Mouse (Mus musculus) embryonic facial prominence, embryonic 14.5 days (tissue): ENCODE data around the gene Leap2. TPM values are rescaled to one million over a fixed set of nuclear protein-coding genes. Genes with fewer than 3 reads are reported as not detected.
A peak's percentile ranks its signal among the peaks of the same experiment; 100 is the strongest.

Experiments used
- ATAC-seq: fragments of 200-750 bp; cut with Nextera tagmentation; 2 replicates; pipeline ENCODE4 v1.8.0; 2017; ENCODE audit warnings: low read depth, moderate number of reproducible peaks, moderate TSS enrichment
- DNase-seq: peaks from one replicate; pipeline ENCODE4 v3.0.0-alpha.2; 2015; ENCODE audit warnings: low spot score
- H3K27ac ChIP-seq: fragments of 300-500 bp; sonication (generic); replicated peaks from 2 replicates; pipeline ENCODE4 v1.5.1; 2014; ENCODE audit warnings: low read depth, mild to moderate bottlenecking, low read length, moderate library complexity
- H3K27me3 ChIP-seq: fragments of 300-500 bp; sonication (generic); replicated peaks from 2 replicates; pipeline ENCODE4 v1.6.1; 2014; ENCODE audit warnings: low read length; ENCODE audit not compliant: control insufficient read depth, insufficient read depth
- H3K36me3 ChIP-seq: fragments of 300-500 bp; sonication (generic); 2 replicates; pipeline ENCODE4 v1.6.1; 2014; ENCODE audit warnings: low read length, mixed read lengths; ENCODE audit not compliant: control insufficient read depth, insufficient read depth
- H3K4me1 ChIP-seq: fragments of 300-500 bp; sonication (generic); 2 replicates; pipeline ENCODE4 v1.6.1; 2014; ENCODE audit warnings: antibody characterized with exemption, low read length; ENCODE audit not compliant: control insufficient read depth, insufficient read depth
- H3K4me2 ChIP-seq: fragments of 300-500 bp; sonication (generic); 2 replicates; pipeline ENCODE4 v1.6.1; 2014; ENCODE audit warnings: low read depth, mild to moderate bottlenecking, low read length, moderate library complexity, mixed read lengths
- H3K4me3 ChIP-seq: fragments of 300-500 bp; sonication (generic); 2 replicates; pipeline ENCODE4 v1.5.1; 2014; ENCODE audit warnings: low read depth, mild to moderate bottlenecking, low read length
- H3K9ac ChIP-seq: fragments of 300-500 bp; sonication (generic); 2 replicates; pipeline ENCODE4 v1.6.1; 2014; ENCODE audit warnings: low read depth, mild to moderate bottlenecking, low read length, moderate library complexity, mixed read lengths
- H3K9me3 ChIP-seq: fragments of 300-500 bp; sonication (generic); 2 replicates; pipeline ENCODE4 v1.6.1; 2016; ENCODE audit warnings: low read length; ENCODE audit not compliant: control insufficient read depth
- WGBS: fragments of 180-500 bp; shearing (Covaris S2); extraction: QIAGEN DNeasy Blood & Tissue Kit; methylation state at CpG from one replicate; pipeline ENCODE4 v1.1.7; 2014; 5-methylcytosine and 5-hydroxymethylcytosine counted together
- polyA plus RNA-seq: library from polyadenylated mRNA; unstranded; fragments of >200 nt; fragmentation: Nextera tagmentation; extraction: Ambion mirVana; gene quantifications from 2 replicates; pipeline ENCODE4 v1.2.1, GENCODE M21; 2014

Gene Leap2
- polyA plus RNA-seq, 1 experiment from 2014 or later = not detected

DNA sequence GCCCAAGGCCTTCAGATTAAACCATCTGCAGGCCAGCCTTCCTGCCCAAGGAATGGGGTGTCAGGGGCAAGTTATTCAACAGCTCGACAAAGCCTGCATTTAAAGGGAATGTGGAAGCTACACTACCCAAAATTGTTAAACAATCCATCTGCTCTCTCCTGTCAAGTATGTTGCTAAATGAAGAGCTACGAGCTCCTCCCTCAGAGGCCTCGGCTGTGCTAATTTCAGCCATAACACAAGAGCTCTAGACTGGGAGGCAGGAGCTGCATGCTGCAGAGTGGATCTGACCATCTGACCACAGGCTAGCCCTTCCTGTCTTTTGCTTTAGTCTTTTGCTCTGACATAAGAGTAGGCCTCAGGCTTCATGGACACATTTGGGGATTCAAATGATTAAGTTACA is 2.3 kb upstream of the Leap2 start:
- H3K4me2 ChIP-seq = no peak overlapping the region
- no peak for ATAC-seq
- no peak overlapping the region for H3K4me3 ChIP-seq
- H3K36me3 ChIP-seq = peaks cover 24% of the 10 kb centered on the region
- H3K27ac ChIP-seq = no peak overlapping the region
- WGBS = 74% methylated on average over 3 of the region's 3 CpGs
- no peak overlapping the region for H3K9ac ChIP-seq
- DNase-seq = no peak
- peaks cover 7% of the 10 kb centered on the region for H3K4me1 ChIP-seq
- no peaks in the 10 kb centered on the region for H3K27me3 ChIP-seq
- no peaks in the 10 kb centered on the region for H3K9me3 ChIP-seq

DNA sequence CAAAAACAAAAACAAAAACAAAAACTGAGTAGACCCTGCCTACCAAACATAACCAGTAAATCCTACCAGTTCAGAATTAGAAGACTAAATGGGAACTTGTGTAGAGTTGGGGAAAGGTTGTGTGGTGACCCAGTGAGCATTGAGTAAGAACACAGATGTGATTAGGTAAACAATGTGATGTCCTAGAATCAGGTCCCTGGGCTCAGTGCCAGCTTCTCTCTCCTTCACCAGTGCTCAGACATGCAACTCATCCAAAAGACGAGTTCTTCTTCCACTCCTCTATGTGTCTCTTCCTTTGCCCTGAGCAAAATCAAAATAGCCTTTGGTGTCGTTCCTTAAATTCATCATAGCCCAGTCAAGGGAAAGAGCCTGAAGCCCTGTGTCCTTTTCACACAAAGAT is 1.9 kb upstream of the Leap2 start:
- Histone ChIP-seq H3K36me3 (peaks cover 29% of the 10 kb centered on the region), H3K4me3 (no peak overlapping the region), H3K27me3 (no peaks in the 10 kb centered on the region), H3K4me1 (peaks cover 5% of the 10 kb centered on the region), H3K9ac (no peak overlapping the region), H3K9me3 (no peaks in the 10 kb centered on the region), H3K4me2 (no peak overlapping the region), H3K27ac (no peak overlapping the region)
- no peak for ATAC-seq
- no peak for DNase-seq
- WGBS = 67% methylated on average over 2 of the region's 2 CpGs

DNA sequence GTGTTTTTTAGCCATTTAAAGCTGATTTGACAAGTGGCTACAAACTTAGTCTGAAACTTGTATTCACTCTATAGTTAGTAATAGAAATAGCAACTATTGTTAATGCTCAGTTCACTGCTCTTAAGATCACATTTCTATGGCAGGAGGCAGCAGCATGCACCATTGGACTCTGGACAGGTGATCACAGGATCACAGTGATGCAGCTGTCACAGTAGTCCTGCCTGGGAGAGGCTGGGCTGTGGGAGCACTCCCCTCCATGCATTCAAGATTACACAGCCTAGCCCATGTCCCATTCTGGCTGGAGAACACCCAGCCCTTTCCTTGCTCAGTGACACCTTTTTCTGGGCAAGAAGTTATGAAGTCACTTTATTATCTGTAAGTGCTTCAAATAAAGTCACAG is 4.9 kb downstream of the Leap2 start:
- H3K9me3 ChIP-seq = no peaks in the 10 kb centered on the region
- no peak for ATAC-seq
- H3K27me3 ChIP-seq = no peaks in the 10 kb centered on the region
- H3K4me2 ChIP-seq = no peak overlapping the region
- peaks cover 77% of the 10 kb centered on the region for H3K36me3 ChIP-seq
- no peaks in the 10 kb centered on the region for H3K4me1 ChIP-seq
- H3K4me3 ChIP-seq = no peak overlapping the region
- no peak overlapping the region for H3K27ac ChIP-seq
- DNase-seq = no peak
- no peak overlapping the region for H3K9ac ChIP-seq

DNA sequence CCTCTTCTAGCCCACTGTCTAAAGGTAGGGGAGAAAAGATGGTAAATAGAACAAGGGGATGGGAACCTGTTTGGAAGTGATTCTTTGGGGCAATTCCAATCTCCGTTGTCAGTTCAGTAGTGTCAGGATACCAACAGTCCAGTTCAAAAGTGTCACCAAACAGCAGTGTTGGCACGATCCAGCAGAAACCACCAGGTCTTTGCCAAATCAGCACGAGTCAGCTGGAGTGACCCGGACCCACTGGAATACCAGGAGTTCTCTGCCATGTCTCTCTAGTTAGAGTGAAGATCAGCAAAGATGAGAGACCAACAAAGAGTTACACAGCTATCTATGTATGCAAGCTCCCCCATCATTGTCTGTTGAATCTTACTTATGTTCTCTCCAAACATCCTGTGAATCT is 9.1 kb downstream of the Leap2 start:
- H3K4me2 ChIP-seq = no peak overlapping the region
- no peaks in the 10 kb centered on the region for H3K27me3 ChIP-seq
- H3K9me3 ChIP-seq = no peaks in the 10 kb centered on the region
- H3K27ac ChIP-seq = no peak overlapping the region
- H3K4me1 ChIP-seq = no peaks in the 10 kb centered on the region
- over 99% methylated on average over 4 of the region's 4 CpGs for WGBS
- H3K9ac ChIP-seq = no peak overlapping the region
- ATAC-seq (no peak), DNase-seq (no peak)
- no peak overlapping the region for H3K4me3 ChIP-seq
- peaks cover 97% of the 10 kb centered on the region for H3K36me3 ChIP-seq

- Histone ChIP-seq H3K4me2 (no peak overlapping the region), H3K9ac (no peak overlapping the region), H3K4me1 (no peaks in the 10 kb centered on the region), H3K27me3 (no peaks in the 10 kb centered on the region), H3K36me3 (peaks cover 93% of the 10 kb centered on the region), H3K9me3 (no peaks in the 10 kb centered on the region), H3K27ac (no peak overlapping the region), H3K4me3 (no peak overlapping the region)
- peak; percentile 47 for DNase-seq
- no peak for ATAC-seq
These were observed 11.2 kb downstream of the Leap2 start for GRCm38 (mm10) chr11:53411738-53412137.

- Histone ChIP-seq H3K27me3 (no peaks in the 10 kb centered on the region), H3K36me3 (peaks cover 89% of the 10 kb centered on the region), H3K4me3 (no peak overlapping the region), H3K4me1 (no peaks in the 10 kb centered on the region), H3K27ac (no peak overlapping the region), H3K9me3 (no peaks in the 10 kb centered on the region), H3K9ac (no peak overlapping the region), H3K4me2 (no peak overlapping the region)
- ATAC-seq (no peak), DNase-seq (no peak)
- WGBS = 96% methylated on average over 1 of the region's 1 CpGs
These were observed 19.3 kb downstream of the Leap2 start for GRCm38 (mm10) chr11:53403638-53404037.

DNA sequence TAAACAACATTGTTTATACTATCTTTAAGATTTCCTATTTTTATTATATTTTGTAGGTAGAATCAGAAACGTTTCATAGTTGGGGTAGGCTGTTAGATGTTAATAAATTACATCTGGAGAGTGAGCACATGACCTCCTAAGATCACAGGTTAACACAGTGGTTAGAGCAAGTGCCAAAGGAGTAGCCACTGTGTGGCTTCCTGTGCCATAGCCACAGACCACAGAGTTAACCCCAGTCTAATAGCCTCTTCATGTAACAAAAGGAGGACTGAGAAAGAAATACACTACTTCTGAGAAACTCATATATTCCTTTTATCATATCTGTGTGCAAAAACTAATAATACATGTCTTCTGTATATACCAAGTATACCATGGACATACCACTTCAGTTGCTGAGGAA is 29.1 kb downstream of the Leap2 start:
- Histone ChIP-seq H3K4me1 (no peaks in the 10 kb centered on the region), H3K27ac (no peak overlapping the region), H3K9ac (no peak overlapping the region), H3K9me3 (no peaks in the 10 kb centered on the region), H3K36me3 (peaks cover 71% of the 10 kb centered on the region), H3K4me3 (no peak overlapping the region), H3K4me2 (no peak overlapping the region), H3K27me3 (no peaks in the 10 kb centered on the region)
- 77% methylated on average over 1 of the region's 1 CpGs for WGBS
- ATAC-seq (no peak), DNase-seq (no peak)

- Histone ChIP-seq H3K9me3 (no peaks in the 10 kb centered on the region), H3K9ac (no peak overlapping the region), H3K4me3 (no peak overlapping the region), H3K27me3 (no peaks in the 10 kb centered on the region), H3K4me2 (no peak overlapping the region), H3K4me1 (no peaks in the 10 kb centered on the region), H3K36me3 (peaks cover 46% of the 10 kb centered on the region), H3K27ac (no peak overlapping the region)
- ATAC-seq (no peak), DNase-seq (no peak)
- 95% methylated on average over 2 of the region's 2 CpGs for WGBS
These were observed 39.1 kb downstream of the Leap2 start for GRCm38 (mm10) chr11:53383758-53384428.

GRCm38 (mm10) chr11:53378918-53379317 is 44.1 kb downstream of the Leap2 start:
- peaks cover 56% of the 10 kb centered on the region for H3K36me3 ChIP-seq

More at GRCm38 (mm10) chr11:53378918-53379317, 44.1 kb downstream of the Leap2 start:
- no peak overlapping the region for H3K4me3 ChIP-seq
- no peak overlapping the region for H3K9ac ChIP-seq
- H3K27me3 ChIP-seq = no peaks in the 10 kb centered on the region
- no peak for ATAC-seq
- H3K9me3 ChIP-seq = no peaks in the 10 kb centered on the region
- 93% methylated on average over 1 of the region's 1 CpGs for WGBS
- DNase-seq = no peak
- H3K27ac ChIP-seq = no peak overlapping the region
- no peak overlapping the region for H3K4me2 ChIP-seq
- no peaks in the 10 kb centered on the region for H3K4me1 ChIP-seq
